Mouse (Mus musculus) MEL (cell line): ENCODE results near the gene Prss28. TPM values are rescaled to one million over a fixed set of nuclear protein-coding genes. Genes with fewer than 3 reads are reported as not detected.

Experiments used
- polyA plus RNA-seq, 2 experiments: library from polyadenylated mRNA; stranded (reverse) in 1 of 2; unstranded in 1 of 2; fragments of >175 nt in 1 of 2; fragments of >200 nt in 1 of 2; gene quantifications; 2 replicates each; pipeline versions ENCODE4 v1.2.1 to v1.2.4; 2012; ENCODE audit warnings: low replicate concordance in 2 of 2, low read depth in 1 of 2; ENCODE audit not compliant: insufficient read length in 2 of 2, insufficient read depth in 1 of 2, missing spikeins in 1 of 2
- total RNA-seq: library from RNA; depleted of rRNA; stranded (reverse); fragments of 300-350 nt; gene quantifications from 2 replicates; pipeline ENCODE4 v1.2.3, GENCODE M21; 2012; rRNA removed

Prss28 gene
- total and polyA plus RNA-seq, 3 experiments: not detected

Other genes with a start within 250 kb of the Prss28 start
- gene Tmem204, start 225.1 kb upstream of the Prss28 start, total RNA-seq: not detected in 2 replicates
- under 1 TPM in 1 of 2 experiments, not detected in 1; 0.10 TPM for gene Tmem204, start 225.1 kb upstream of the Prss28 start, polyA plus RNA-seq
- gene Telo2, start 192.7 kb upstream of the Prss28 start, total RNA-seq: 15.3 and 20.0 TPM in 2 replicates
- gene Telo2, start 192.7 kb upstream of the Prss28 start, polyA plus RNA-seq: 10 to 100 TPM in 1 of 2 experiments, not detected in 1; 20.9 TPM
- not detected in 2 replicates for gene Ptx4, start 187.9 kb upstream of the Prss28 start, total RNA-seq
- not detected for gene Ptx4, start 187.9 kb upstream of the Prss28 start, polyA plus RNA-seq
- 9.8 and 10.9 TPM in 2 replicates for gene Clcn7, start 175.3 kb upstream of the Prss28 start, total RNA-seq
- gene Clcn7, start 175.3 kb upstream of the Prss28 start, polyA plus RNA-seq: 10 to 100 TPM in 1 of 2 experiments, not detected in 1; 16.4 TPM
- 0.10 and 0.12 TPM in 2 replicates for gene Ccdc154, start 146.2 kb upstream of the Prss28 start, total RNA-seq
- under 1 TPM in 1 of 2 experiments, not detected in 1; 0.19 TPM for gene Ccdc154, start 146.2 kb upstream of the Prss28 start, polyA plus RNA-seq
- gene Gm38655, start 133.2 kb upstream of the Prss28 start, total RNA-seq: not detected in 2 replicates
- not detected for gene Gm38655, start 133.2 kb upstream of the Prss28 start, polyA plus RNA-seq
- gene BC003965, start 124.1 kb upstream of the Prss28 start, total RNA-seq: 19.8 and 22.0 TPM in 2 replicates
- gene BC003965, start 124.1 kb upstream of the Prss28 start, polyA plus RNA-seq: 10 to 100 TPM in 1 of 2 experiments, not detected in 1; 29.2 TPM
- gene Unkl, start 120.2 kb upstream of the Prss28 start, total RNA-seq: 16.6 and 18.0 TPM in 2 replicates
- 10 to 100 TPM in 1 of 2 experiments, not detected in 1; 42.4 TPM for gene Unkl, start 120.2 kb upstream of the Prss28 start, polyA plus RNA-seq
- 7.7 and 8.7 TPM in 2 replicates for gene Gnptg, start 68.5 kb upstream of the Prss28 start, total RNA-seq
- gene Gnptg, start 68.5 kb upstream of the Prss28 start, polyA plus RNA-seq: 10 to 100 TPM in 1 of 2 experiments, not detected in 1; 10.8 TPM
- gene Tsr3, start 68.5 kb upstream of the Prss28 start, total RNA-seq: 35.2 and 37.4 TPM in 2 replicates
- 10 to 100 TPM in 1 of 2 experiments, not detected in 1; 50.5 TPM for gene Tsr3, start 68.5 kb upstream of the Prss28 start, polyA plus RNA-seq
- 0.08 and 0.13 TPM in 2 replicates for gene Baiap3, start 52.3 kb upstream of the Prss28 start, total RNA-seq
- gene Baiap3, start 52.3 kb upstream of the Prss28 start, polyA plus RNA-seq: under 1 TPM in 1 of 2 experiments, not detected in 1; 0.14 TPM
- gene Ube2i, start 34.0 kb upstream of the Prss28 start, total RNA-seq: 457 and 464 TPM in 2 replicates
- 100 to 1,000 TPM in 1 of 2 experiments, not detected in 1; 564 TPM for gene Ube2i, start 34.0 kb upstream of the Prss28 start, polyA plus RNA-seq
- not detected in 2 replicates for gene Prss34, start 10.3 kb upstream of the Prss28 start, total RNA-seq
- gene Prss34, start 10.3 kb upstream of the Prss28 start, polyA plus RNA-seq: not detected
- gene Prss29, start 10.0 kb downstream of the Prss28 start, total RNA-seq: not detected in 2 replicates
- gene Prss29, start 10.0 kb downstream of the Prss28 start, polyA plus RNA-seq: not detected
- not detected in 2 replicates for gene Tpsab1, start 36.9 kb downstream of the Prss28 start, total RNA-seq
- not detected for gene Tpsab1, start 36.9 kb downstream of the Prss28 start, polyA plus RNA-seq
- gene Tpsb2, start 57.7 kb downstream of the Prss28 start, total RNA-seq: not detected in 2 replicates
- not detected for gene Tpsb2, start 57.7 kb downstream of the Prss28 start, polyA plus RNA-seq
- gene Tpsg1, start 60.6 kb downstream of the Prss28 start, total RNA-seq: not detected in 2 replicates
- not detected for gene Tpsg1, start 60.6 kb downstream of the Prss28 start, polyA plus RNA-seq
- 0.31 TPM in 1 of 2 replicates, not detected in the other for gene Cacna1h, start 125.1 kb downstream of the Prss28 start, total RNA-seq
- under 1 TPM in 1 of 2 experiments, not detected in 1; 0.25 TPM for gene Cacna1h, start 125.1 kb downstream of the Prss28 start, polyA plus RNA-seq
- gene Tekt4, start 146.0 kb downstream of the Prss28 start, total RNA-seq: not detected in 2 replicates
- gene Tekt4, start 146.0 kb downstream of the Prss28 start, polyA plus RNA-seq: not detected
- gene Sstr5, start 188.6 kb downstream of the Prss28 start, total RNA-seq: not detected in 2 replicates
- gene Sstr5, start 188.6 kb downstream of the Prss28 start, polyA plus RNA-seq: not detected